Mouse (Mus musculus): ENCODE measurements around the gene Msrb3.

The Msrb3 gene

DNA sequence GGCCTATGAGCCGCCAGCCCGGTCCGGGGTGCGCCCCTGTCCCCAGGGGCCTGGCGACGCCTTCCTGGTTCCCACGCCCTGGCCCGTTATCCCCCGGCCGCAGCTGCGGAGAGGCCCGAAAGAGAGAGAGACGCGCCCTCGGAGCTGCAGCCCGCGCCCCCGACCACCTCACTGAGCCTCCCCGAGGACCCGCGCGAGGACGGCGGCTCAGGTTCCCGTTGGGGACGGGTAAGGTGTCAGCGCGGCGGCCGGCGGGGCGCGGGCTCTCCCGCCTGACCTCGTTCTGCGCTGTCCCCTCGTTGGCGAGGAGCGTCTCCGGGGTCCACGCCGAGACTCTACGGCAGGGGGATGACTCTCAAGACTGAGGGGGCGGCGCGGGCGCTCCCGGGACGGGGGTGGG lies 544 bp downstream of the Msrb3 start:
- in situ Hi-C loops (cut with MboI, MseI) = no loop called here

DNA sequence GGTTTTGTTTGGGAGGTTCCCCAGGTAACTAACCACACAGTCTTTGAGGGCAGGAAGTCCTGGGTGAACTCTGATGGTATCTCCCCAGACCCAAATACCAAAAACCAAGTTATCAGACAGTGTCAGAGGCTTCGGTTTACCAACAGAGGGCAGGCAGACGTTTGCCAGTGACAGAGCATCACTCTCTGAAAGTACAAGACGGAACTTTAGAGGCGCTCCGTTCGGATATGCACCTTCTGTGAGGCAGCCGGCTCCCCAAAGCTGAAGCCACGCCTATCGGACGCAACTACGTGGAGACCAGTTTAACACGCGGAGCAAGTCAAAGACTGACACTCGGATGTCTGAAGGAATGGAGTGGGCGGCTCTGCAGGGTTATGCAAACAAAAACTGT lies 3.0 kb downstream of the Msrb3 start:
- in situ Hi-C loops (cut with MboI, MseI) = no loop called here

DNA sequence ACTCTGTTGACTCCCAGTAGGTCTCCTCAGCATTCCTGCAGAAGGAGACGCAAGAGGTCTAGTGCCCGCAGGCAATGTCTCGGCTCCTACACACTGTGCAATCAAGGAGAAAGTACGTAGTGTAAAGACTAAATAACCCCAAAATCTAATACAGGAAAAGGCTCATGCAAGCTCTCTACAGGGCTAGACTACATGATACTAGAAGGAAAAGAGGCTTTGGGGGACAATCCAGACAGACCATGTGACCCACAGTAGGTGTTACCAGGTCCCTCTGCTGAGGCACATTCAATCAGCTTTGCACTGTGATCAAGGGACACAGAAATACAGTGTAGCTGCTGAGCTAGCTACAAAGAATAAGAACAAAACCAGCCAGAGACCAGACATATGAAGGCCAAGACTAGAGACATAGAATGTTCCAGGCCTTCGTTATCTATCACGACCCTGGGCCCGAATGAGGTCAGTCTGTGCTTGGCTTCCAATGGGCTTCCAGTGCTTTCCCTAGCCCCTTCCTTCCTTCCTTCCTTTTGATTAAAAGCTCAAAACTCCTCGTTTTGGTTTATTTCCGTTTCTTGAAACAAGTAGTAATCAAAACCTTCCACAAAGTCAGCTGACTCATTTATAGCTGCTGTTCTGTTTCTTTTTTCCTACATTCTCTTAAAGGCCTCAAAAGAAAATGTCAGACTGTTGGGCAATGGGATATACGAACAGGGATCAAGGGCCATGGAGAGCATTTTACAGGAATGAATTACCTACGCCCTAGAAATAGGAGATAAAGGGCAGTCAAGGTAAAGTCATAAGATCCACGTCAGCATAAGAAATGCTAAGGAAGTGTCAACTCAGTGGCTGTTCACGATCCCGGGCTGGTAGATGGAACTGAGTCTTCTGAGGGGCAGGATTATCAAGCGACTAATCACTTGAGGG lies 3.7 kb downstream of the Msrb3 start:
- in situ Hi-C loops (cut with MboI, MseI) = no loop called here

DNA sequence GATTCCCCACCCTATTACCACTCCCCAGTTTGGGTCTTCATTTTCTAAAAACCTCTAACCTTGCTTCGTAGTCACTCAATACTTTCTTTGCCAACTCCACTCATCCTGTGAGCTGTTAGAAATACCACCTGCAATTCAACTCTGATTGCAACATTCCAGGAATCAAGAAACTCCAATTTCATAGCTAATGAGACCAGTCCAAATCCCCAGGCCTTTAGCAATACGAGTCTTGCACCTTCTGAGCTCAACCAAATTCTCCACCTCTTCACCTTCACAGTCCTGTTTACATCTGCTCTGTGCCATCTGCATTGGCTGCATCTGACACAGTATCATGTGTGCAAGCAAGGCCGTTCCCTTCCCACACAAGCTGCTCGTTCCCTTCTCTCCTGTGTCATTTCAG lies 5.0 kb downstream of the Msrb3 start:
- in situ Hi-C loops (cut with MboI, MseI) = no loop called here

DNA sequence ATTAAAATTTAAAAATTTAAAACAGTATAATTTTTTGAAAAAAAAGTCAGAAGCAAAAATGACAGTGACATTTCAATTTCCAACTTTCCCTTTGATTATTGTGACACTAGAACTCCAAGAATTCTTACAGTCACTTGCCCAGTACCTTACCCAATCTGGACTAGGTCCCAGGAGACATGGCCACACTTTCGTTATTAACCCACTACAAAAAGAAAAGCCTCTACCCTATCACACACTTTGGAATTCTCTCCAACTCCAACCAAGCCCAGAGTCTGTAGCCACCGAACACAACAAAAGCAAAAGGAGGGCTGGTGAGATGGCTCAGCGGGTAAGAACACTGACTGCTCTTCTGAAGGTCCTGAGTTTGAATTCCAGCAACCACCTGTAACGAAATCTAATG lies 7.8 kb downstream of the Msrb3 start:
- in situ Hi-C loops (cut with MboI, MseI) = no loop called here

DNA sequence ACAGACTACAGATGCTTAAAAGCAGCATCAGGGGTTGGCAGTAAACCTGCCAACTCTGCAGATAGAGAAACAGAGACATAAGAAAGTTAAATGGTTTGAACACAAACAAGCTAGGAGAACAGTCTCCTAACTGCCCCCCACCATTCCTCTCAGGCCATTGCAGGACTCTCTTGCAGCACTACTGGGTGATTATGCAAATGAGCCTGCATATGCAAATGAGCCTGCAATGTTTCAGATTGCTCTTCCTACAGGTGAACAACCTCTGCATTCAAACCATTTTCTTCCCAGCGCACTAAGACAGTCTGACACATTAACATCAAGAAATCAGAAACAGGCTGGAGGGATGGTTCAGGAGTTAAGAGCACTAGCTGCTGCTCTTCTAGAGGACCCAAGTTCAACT lies 8.3 kb downstream of the Msrb3 start:
- in situ Hi-C loops (cut with MboI, MseI) = no loop called here

DNA sequence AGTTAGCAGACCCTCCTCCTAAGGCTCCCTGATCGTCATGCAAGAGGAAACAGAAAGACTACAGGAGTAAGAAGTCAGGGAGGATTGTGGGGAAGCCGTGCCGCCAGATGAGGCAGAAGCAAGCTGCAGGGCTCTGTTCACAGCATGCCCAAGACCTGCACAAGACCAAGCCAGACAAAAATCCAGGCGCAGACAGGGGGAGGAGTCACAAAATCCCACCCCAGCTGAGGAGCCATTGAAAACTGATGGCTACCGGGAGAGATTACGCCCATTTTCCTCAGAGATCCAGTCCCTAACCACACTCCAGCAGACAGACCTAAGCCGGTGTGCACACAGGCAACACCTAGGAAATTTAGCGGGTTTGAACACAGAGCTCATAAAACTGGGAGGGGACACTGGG lies 10.4 kb downstream of the Msrb3 start:
- in situ Hi-C loops (cut with MboI, MseI) = no loop called here

DNA sequence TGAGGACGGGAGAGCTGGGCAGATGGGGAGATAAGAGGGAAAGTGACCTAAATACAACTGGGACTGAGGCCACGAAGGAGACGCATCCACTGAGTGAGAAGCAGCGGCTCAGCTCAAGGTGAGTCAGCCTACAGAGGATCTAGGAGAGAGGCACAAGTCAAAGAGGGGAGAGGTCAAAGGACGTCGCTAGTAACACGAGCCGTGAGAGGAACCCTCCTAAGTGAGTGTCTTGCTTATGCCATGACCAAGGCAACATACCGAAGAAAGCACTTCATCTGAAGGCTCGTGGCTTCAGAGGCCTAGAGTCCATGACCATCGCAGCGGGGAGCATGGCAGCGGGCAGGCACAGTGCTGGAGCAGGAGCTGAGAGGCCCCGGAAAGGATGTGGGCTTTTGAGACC lies 14.7 kb downstream of the Msrb3 start:
- in situ Hi-C loops (cut with MboI, MseI) = no loop called here

DNA sequence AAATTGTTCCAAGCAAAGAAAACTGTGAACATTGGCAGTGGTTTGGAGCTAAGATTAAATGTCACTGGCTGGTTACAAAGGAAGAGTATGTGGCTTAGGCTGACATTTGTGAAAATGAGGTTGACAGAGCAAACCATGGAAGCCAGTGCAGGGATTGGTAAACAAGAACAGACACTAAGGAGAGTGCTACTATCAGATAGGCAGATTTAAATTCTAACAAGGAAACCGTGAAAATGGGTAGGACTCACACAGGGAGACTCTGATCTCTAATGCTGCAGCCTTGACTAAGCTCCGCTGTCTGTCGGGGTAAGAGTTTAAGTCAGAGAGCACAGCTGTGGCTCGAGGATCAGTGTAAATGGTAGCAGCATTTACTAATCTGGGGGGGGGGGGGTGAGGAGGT lies 15.2 kb downstream of the Msrb3 start:
- in situ Hi-C loops (cut with MboI, MseI) = no loop called here

DNA sequence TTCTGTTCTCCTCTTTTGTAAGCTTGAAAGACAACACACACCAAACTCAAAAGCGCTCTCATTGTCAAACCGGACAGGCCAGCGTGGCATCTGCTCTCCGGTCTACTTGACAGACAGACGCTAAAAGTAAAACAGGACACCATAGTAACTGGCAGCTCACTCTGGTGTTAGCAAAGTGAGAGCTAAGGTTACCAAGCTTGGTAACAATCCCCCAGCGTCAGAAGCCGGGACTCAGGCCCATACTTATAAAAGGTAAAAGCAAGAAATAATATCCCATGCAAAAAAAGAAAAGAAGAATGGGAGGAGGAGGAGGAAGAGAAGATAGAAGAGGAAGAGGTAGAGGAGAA lies 15.9 kb downstream of the Msrb3 start:
- in situ Hi-C loops (cut with MboI, MseI) = no loop called here

DNA sequence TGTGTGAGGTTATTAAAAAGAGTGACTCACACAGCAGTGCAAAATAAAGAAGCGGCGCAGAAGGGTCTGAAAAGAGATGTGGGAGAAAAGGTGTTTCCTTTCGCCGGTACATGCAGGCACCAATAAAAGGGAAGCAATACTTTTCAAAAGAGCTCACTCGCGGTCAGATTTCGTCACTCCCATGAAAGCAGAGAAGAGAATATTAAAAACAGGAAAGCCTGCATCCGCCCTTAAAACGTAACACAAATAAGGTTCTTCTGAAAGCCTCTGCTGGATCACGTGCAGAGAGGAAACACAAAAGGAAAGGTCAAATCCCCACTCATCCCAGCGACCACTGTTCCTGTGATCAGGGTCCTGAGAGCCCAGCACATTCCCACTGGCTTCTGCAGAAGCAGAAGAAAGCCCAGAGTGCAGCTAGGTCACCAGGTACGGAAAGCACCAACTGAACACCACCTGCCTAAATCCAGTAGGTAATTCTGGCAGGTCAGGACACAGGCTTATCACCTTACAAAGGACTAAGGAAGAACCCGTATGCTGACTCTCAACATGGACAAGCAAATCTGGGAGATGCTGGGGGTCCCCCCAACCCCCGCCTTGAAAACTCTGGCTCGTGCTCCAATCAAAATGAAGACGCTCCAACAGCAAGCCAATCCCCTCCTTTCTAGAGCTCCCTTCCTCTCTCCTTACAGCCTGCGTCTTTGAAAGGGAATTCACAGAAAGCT lies 16.4 kb downstream of the Msrb3 start:
- in situ Hi-C loops (cut with MboI, MseI) = no loop called here

DNA sequence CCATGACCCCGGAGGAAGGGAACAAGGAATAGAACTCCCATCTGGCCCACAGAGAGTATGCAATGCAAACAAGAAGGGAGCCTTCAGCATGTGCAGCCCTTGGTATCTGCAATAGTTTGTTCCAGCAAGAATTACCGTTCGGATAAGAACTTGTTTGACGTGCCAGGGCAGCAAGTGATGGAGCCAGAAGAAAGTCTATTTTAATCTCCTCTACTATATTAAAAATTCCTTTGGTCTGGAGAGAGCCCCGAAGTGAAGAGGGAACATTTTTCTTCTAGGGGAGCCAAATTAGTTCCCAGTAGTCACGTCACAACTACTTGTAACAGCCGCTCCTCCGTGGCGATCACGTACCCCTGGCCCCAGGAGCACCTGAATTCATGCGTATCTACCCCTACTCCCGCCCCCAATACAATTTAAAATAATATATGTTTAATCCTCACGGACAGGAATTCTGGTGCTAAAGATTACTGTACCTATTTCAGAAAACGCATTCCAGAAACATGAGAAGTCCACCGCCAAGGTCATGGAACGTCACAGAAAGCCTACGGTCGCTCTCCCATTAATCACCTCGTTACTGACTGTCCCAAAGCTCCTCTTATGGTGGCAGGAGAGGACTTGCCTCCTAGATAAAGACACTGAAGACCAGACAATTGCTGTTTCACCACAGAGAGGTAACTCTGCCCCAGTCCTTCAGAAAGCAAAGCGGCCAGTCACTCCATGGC lies 22.2 kb downstream of the Msrb3 start:
- in situ Hi-C loops (cut with MboI, MseI) = loop anchor here in 1 of 2 experiments (10.0 kb wide), 2 partner anchors 292 to 632 kb away; no protein-coding TSS in a partner anchor

DNA sequence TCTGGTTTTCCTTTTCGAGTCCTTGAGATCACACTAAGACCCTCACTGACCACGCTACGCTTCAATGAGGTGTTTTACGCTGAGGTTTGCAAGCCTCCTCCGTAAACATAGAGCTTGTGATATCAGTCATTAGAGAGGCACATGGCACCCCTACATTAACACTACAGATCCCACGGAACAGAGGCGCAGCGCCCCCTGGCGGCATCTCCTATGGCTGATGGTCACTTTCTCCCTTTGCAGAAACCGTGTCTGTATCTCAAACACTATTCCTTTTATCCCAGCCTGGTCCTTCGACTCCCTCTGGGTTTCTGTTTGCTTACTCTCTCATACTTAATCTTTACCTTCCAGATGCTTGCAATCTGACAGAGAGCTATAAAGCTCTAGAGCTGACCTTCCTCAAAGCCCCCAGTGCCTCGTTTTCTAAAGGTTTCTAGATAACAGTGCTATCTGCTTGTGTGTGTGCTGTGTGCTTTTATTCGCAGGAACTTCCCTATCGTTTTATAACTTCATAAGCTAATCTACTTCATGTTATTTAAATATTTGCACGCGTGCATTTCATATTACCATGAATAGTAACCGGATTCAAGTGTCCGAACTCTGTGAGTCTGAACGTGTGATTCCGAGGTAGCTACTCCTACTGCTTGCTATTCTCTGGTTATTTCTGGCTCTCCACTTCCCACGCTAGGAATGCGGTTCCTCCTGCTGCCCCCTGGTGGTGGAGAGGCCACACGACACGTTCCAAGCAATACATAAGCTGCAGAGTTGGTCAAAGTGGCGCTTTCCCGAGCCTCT lies 23.0 kb downstream of the Msrb3 start:
- in situ Hi-C loops (cut with MboI, MseI) = loop anchor here in 1 of 2 experiments (10.0 kb wide), 2 partner anchors 291 to 631 kb away; no protein-coding TSS in a partner anchor

DNA sequence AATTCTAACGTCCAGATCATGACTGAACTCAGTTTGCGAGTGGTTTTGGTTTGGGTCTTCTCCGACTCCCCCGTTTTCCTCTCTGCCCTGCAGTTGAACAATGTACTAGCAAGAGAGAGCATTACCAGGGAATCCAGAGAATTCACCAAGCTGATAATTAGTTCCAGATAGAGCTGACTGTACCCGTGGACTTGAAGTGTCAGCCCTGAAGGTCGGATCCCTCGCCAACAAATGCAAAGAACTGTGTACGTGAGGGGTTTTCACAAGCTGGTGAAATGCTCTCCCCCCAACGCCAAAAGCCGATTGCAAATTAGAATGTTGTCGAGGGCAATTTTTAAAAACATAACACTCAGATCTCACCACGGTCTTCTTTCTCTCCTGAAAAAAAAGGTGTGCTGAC lies 24.6 kb downstream of the Msrb3 start:
- in situ Hi-C loops (cut with MboI, MseI) = loop anchor here (5.0 to 10.0 kb wide), 3 partner anchors 289 to 629 kb away; no protein-coding TSS in a partner anchor

DNA sequence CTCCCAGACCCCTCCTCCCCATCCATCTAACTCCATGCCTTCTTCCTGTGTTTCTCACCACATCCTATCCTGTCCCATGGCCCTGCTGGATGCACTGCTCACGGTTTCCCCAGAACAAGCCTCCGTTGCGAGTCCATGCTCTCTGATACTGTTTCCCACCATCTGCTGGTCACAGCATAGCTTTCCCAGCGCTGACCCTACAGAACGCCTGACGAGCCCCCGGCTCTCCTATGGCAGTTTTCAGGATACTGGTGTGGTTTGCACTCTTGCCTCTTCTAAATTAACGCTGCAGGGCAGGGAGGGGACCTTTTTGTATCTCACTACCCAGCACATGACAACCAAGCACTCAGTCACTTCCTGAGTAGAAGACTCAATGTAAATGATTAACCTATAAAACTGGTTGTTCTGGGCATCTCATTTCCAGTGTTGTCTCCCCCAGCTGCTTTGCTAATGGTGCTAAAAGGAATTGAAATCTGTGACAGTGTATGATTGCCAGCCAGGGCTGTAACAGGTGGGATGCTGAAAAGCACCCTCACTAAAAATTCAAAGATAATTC lies 25.2 kb downstream of the Msrb3 start:
- in situ Hi-C loops (cut with MboI, MseI) = loop anchor here (5.0 to 10.0 kb wide), 3 partner anchors 289 to 629 kb away; no protein-coding TSS in a partner anchor

DNA sequence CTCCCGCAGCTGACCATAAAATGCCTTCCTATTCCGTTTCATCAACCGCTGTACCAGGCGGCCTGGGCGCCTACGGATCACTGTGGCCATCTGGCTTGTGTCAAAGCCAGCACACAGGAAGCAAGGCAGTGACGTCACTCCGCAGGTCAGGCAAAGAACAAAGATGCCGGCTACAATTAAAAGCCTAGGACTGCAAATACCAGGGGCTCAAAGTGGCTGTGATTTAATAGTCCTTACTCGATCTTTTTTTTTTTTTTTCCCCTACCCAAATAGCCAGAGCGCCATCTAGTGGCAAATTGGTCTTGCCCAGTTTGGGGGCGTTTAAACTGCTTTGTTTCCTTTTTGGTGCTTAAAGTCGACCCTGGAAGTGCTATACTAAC lies 26.4 kb downstream of the Msrb3 start:
- in situ Hi-C loops (cut with MboI, MseI) = loop anchor here (5.0 to 10.0 kb wide), 3 partner anchors 288 to 628 kb away; no protein-coding TSS in a partner anchor

DNA sequence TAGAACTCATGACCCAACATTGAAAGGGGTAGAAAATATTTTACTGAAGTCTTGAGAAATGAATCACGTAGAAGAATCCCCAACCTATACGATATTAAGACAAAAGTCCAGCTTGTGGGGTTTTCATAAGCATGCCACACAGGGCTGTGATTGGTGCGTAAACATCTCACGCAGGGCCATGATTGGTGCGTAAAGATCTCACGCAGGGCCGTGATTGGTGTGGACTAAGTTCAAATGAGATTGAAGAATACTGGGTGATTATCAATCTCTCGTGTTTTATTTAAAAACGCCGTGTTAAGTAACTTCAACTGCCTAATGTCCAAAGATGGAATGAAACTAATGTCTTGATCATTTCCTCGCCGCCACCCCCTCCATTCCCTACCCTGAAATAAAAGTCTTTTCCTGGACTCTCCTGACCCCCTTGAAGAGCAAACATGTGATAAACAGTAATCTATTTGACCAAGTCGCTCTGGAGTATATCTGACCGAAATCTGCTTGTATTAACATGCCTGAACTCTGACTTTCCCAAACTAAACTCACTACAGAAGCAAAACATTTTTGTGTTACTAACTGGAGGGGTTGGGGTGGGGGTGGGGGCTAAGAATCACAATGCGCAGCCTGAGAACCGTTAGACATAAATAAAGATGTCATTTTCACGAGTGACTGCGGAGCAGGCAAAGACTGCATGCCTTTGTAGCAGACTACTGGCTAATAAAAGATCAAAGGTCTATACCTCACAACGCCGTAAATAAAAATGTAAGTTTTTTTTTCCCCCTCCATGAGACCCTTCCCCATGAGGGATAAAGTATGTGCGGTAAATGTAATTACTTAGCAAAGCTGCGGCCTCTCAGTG lies 27.0 kb downstream of the Msrb3 start:
- in situ Hi-C loops (cut with MboI, MseI) = loop anchor here (5.0 to 10.0 kb wide), 3 partner anchors 287 to 627 kb away; no protein-coding TSS in a partner anchor

DNA sequence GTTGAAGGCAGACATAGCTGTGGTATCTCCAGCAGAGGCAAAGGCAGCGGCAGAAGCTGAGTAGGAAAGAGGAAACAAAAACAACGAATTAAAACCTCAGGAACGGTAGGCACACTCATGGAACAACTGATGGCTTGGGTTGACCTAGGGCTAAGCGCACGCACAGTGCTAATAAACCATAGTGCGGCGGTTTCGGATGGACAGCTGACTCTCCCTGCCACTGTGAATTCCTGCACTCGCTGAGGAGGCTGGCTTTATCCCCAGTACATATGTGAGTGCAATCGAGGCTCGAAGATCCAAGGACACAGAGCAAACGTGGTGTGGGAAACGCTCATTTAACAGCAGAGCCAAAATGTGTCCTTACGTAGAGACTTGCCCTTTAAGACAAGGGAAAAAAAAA lies 27.8 kb downstream of the Msrb3 start:
- in situ Hi-C loops (cut with MboI, MseI) = loop anchor here (5.0 to 10.0 kb wide), 3 partner anchors 286 to 626 kb away; no protein-coding TSS in a partner anchor

DNA sequence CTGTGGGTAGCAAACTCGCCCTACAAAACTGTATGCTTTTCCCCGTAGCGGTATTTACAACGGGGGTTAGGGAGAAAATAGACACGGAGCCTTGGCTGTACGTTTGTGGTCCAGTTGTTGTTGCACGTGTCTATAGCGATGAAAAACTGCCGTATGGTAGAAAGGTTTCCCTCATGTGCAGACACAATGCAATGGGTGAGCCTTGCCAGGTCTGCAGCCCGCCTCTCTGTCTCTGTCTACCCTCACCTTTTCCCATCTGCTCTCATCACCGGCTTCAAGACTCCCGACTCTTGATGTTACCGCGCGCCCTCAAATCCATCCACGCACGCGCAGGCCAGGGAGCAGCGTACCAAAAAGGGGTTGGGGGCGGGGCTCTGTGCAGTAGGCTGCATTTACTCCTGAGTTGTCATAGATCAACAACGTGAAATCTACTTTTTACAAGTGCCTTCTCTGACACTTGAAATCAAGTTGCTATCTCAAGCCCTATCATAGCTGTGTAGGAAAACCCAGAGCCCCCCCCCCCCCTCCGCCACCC lies 29.6 kb downstream of the Msrb3 start:
- in situ Hi-C loops (cut with MboI, MseI) = no loop called here
